Mouse (Mus musculus) intestine, embryonic 16.5 days (tissue): ENCODE measurements around the gene Pcsk4. TPM values are rescaled to one million over a fixed set of nuclear protein-coding genes. Genes with fewer than 3 reads are reported as not detected.
A peak's percentile ranks its signal among the peaks of the same experiment; 100 is the strongest.

Experiments
- ATAC-seq: fragments of 200-750 bp; cut with Nextera tagmentation; 2 replicates; pipeline ENCODE4 v1.8.0; 2017; ENCODE audit warnings: moderate TSS enrichment, moderate library complexity
- H3K27ac ChIP-seq: fragments of 300-500 bp; sonication (generic); 2 replicates; pipeline ENCODE4 v1.5.1; 2014; ENCODE audit warnings: mild to moderate bottlenecking, low read length
- H3K27me3 ChIP-seq: fragments of 300-500 bp; sonication (generic); replicated peaks from 2 replicates; pipeline ENCODE4 v1.6.1; 2014; ENCODE audit warnings: low read length, control low read depth, mixed read lengths; ENCODE audit not compliant: control insufficient read depth, insufficient read depth
- H3K36me3 ChIP-seq: fragments of 300-500 bp; sonication (generic); 2 replicates; pipeline ENCODE4 v1.6.1; 2014; ENCODE audit warnings: low read length, control low read depth; ENCODE audit not compliant: control insufficient read depth, insufficient read depth
- H3K4me1 ChIP-seq: fragments of 300-500 bp; sonication (generic); 2 replicates; pipeline ENCODE4 v1.6.1; 2014; ENCODE audit warnings: low read length, control low read depth, mixed read lengths; ENCODE audit not compliant: control insufficient read depth, insufficient read depth
- H3K4me2 ChIP-seq: fragments of 300-500 bp; sonication (generic); 2 replicates; pipeline ENCODE4 v1.6.1; 2014; ENCODE audit warnings: low read depth, low read length, control low read depth
- H3K4me3 ChIP-seq: fragments of 300-500 bp; sonication (generic); 2 replicates; pipeline ENCODE4 v1.5.1; 2014; ENCODE audit warnings: mild to moderate bottlenecking, low read length
- H3K9ac ChIP-seq: fragments of 300-500 bp; sonication (generic); 2 replicates; pipeline ENCODE4 v1.6.1; 2014; ENCODE audit warnings: low read depth, low read length
- H3K9me3 ChIP-seq: fragments of 300-500 bp; sonication (generic); 2 replicates; pipeline ENCODE4 v1.6.1; 2016; ENCODE audit warnings: low read length, control low read depth; ENCODE audit not compliant: control insufficient read depth
- WGBS: fragments of 180-500 bp; shearing (Covaris S2); extraction: QIAGEN DNeasy Blood & Tissue Kit; methylation state at CpG from one replicate; pipeline ENCODE4 v1.1.7; 2014; 5-methylcytosine and 5-hydroxymethylcytosine counted together
- polyA plus RNA-seq: library from polyadenylated mRNA; unstranded; fragments of >200 nt; fragmentation: Nextera tagmentation; extraction: Ambion mirVana; gene quantifications from 2 replicates; pipeline ENCODE4 v1.2.1, GENCODE M21; 2015

The Pcsk4 gene
- polyA plus RNA-seq, 1 experiment from 2014 or later, result 10.8 TPM

- no peak for ATAC-seq
- no peak overlapping the region for H3K4me2 ChIP-seq
- 85% methylated on average over 5 of the region's 5 CpGs for WGBS
- H3K9ac ChIP-seq, result no peak overlapping the region
- peaks cover 40% of the 10 kb centered on the region for H3K27me3 ChIP-seq
- no peaks in the 10 kb centered on the region for H3K9me3 ChIP-seq
- peaks cover 21% of the 10 kb centered on the region for H3K4me1 ChIP-seq
- H3K4me3 ChIP-seq, result no peak overlapping the region
- peaks cover 8% of the 10 kb centered on the region for H3K36me3 ChIP-seq
- no peak overlapping the region for H3K27ac ChIP-seq
Measured at GRCm38 (mm10) chr10:80296824-80297223, 32.5 kb downstream of the Pcsk4 start.

- peak; percentile 58 for ATAC-seq
- no peaks in the 10 kb centered on the region for H3K9me3 ChIP-seq
- H3K4me2 ChIP-seq, result peak within 1 kb of the TSS; percentile 60
- H3K36me3 ChIP-seq, result peaks cover 8% of the 10 kb centered on the region
- H3K4me3 ChIP-seq, result peak within 1 kb of the TSS; percentile 42
- peak within 1 kb of the TSS; percentile 11; the same call in 1 of the 2 replicates for H3K27ac ChIP-seq
- H3K27me3 ChIP-seq, result peaks cover 34% of the 10 kb centered on the region
- peak within 1 kb of the TSS; percentile 64 for H3K9ac ChIP-seq
- WGBS, result 1% methylated on average over 26 of the region's 26 CpGs
- peaks cover 23% of the 10 kb centered on the region for H3K4me1 ChIP-seq
Measured at GRCm38 (mm10) chr10:80295618-80296425, 33.5 kb downstream of the Pcsk4 start, which contains the start of gene Apc2. Gene Apc2 (plus strand): TSS chr10:80295977.

- Histone ChIP-seq H3K27me3 (peaks cover 25% of the 10 kb centered on the region), H3K4me2 (no peak overlapping the region), H3K4me1 (peaks cover 23% of the 10 kb centered on the region), H3K9me3 (no peaks in the 10 kb centered on the region), H3K36me3 (peaks cover 8% of the 10 kb centered on the region), H3K9ac (no peak overlapping the region), H3K4me3 (no peak overlapping the region), H3K27ac (peak overlapping the region; percentile 11; the same call in 1 of the 2 replicates)
- 39% methylated on average over 7 of the region's 7 CpGs for WGBS
- no peak for ATAC-seq
Measured at GRCm38 (mm10) chr10:80294788-80295303, 34.5 kb downstream of the Pcsk4 start.

GRCm38 (mm10) chr10:80294311-80294710 lies 35.0 kb downstream of the Pcsk4 start:
- peaks cover 8% of the 10 kb centered on the region for H3K36me3 ChIP-seq
- peaks cover 23% of the 10 kb centered on the region for H3K4me1 ChIP-seq
- 69% methylated on average over 4 of the region's 4 CpGs for WGBS
- no peak for ATAC-seq
- H3K27me3 ChIP-seq, result peaks cover 19% of the 10 kb centered on the region
- H3K4me3 ChIP-seq, result no peak overlapping the region
- no peaks in the 10 kb centered on the region for H3K9me3 ChIP-seq
- 0 out of 2 replicates have a peak overlapping the region, but pooled peaks have one; percentile 99 for H3K9ac ChIP-seq
- H3K4me2 ChIP-seq, result no peak overlapping the region; the same call in 1 of the 2 replicates
- H3K27ac ChIP-seq, result peak overlapping the region; percentile 11; the same call in 1 of the 2 replicates

GRCm38 (mm10) chr10:80293325-80293724 lies 36.0 kb downstream of the Pcsk4 start:
- peaks cover 8% of the 10 kb centered on the region for H3K36me3 ChIP-seq
- 20% methylated on average over 14 of the region's 14 CpGs for WGBS
- peak overlapping the region; percentile 72 for H3K4me3 ChIP-seq
- peak overlapping the region; percentile 99 for H3K9ac ChIP-seq
- H3K27ac ChIP-seq, result peak overlapping the region; percentile 88
- peaks cover 23% of the 10 kb centered on the region for H3K4me1 ChIP-seq
- peak overlapping the region; percentile 85 for H3K4me2 ChIP-seq
- no peaks in the 10 kb centered on the region for H3K9me3 ChIP-seq
- peaks cover 9% of the 10 kb centered on the region for H3K27me3 ChIP-seq
- ATAC-seq, result no peak

- Histone ChIP-seq H3K9me3 (no peaks in the 10 kb centered on the region), H3K27ac (peak within 1 kb of the TSS; percentile 88), H3K4me2 (peak within 1 kb of the TSS; percentile 85), H3K36me3 (peaks cover 10% of the 10 kb centered on the region), H3K4me1 (peaks cover 26% of the 10 kb centered on the region), H3K27me3 (peaks cover 3% of the 10 kb centered on the region), H3K9ac (peak within 1 kb of the TSS; percentile 99), H3K4me3 (peak within 1 kb of the TSS; percentile 72)
- under 1% methylated on average over 72 of the region's 72 CpGs for WGBS
- ATAC-seq, result peak; percentile 86
Measured at GRCm38 (mm10) chr10:80292251-80293146, 36.8 kb downstream of the Pcsk4 start, which contains the start of gene Rps15. Gene Rps15 (plus strand): TSS chr10:80292453.

GRCm38 (mm10) chr10:80288657-80289056 lies 40.6 kb downstream of the Pcsk4 start:
- WGBS, result 65% methylated on average over 8 of the region's 8 CpGs

GRCm38 (mm10) chr10:80288097-80288496 lies 41.2 kb downstream of the Pcsk4 start:
- Histone ChIP-seq H3K9ac (no peak overlapping the region), H3K36me3 (peaks cover 19% of the 10 kb centered on the region), H3K27me3 (no peaks in the 10 kb centered on the region), H3K4me2 (no peak overlapping the region), H3K27ac (peak overlapping the region; percentile 11; the same call in 1 of the 2 replicates), H3K4me1 (peaks cover 7% of the 10 kb centered on the region), H3K9me3 (no peaks in the 10 kb centered on the region), H3K4me3 (no peak overlapping the region)
- ATAC-seq, result no peak
- 80% methylated on average over 12 of the region's 12 CpGs for WGBS

More at GRCm38 (mm10) chr10:80288657-80289056, 40.6 kb downstream of the Pcsk4 start:
- H3K9ac ChIP-seq, result no peak overlapping the region
- no peaks in the 10 kb centered on the region for H3K27me3 ChIP-seq
- H3K9me3 ChIP-seq, result no peaks in the 10 kb centered on the region
- peaks cover 16% of the 10 kb centered on the region for H3K36me3 ChIP-seq
- H3K27ac ChIP-seq, result no peak overlapping the region
- H3K4me1 ChIP-seq, result peaks cover 12% of the 10 kb centered on the region
- no peak overlapping the region for H3K4me3 ChIP-seq
- ATAC-seq, result no peak
- no peak overlapping the region for H3K4me2 ChIP-seq
